Mouse (Mus musculus): ENCODE measurements around the gene Mybpc3.

DNA sequence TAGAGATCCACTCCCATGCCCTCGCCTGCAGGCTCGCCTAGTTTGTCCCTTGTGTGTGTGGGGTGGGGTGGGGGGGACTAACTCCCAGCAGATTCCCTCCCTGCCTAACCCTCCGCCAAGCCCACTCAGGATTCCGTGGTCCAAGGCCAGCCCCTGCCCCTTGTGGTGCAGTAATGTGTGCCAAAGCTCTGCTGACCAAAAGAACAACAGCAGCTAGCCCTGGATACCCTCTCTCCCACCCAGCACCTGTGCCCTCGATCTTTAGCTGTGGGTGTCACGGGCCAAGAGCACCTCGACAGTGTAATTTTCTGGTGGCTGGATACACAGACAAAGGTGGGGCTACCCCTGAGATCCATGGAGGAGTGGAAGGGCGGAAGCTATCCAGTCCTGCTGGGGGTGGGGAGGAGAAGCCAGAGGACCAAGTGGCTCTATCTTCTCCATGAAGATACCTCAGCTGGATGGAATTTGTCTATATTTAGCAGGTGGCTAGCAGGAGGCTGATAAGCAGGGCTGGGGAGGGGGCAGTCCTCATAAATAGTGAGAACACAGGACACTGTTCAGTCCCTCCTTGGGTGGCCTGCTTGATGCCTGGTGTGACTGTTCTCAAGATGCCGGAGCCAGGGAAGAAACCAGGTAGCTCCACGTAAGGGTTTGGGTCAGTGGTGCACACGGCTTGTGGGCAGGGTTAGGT lies at the start of gene Mybpc3:
- TF ChIP-seq CTCF (IDR thresholded peaks at IDR 0.05; ENCODE audit: insufficient read depth, low read length) = no peak
- no peak for TF ChIP-seq POLR2A (IDR thresholded peaks at IDR 0.05; ENCODE audit: borderline replicate concordance, extremely low read depth, low read depth, low read length)

Measured in lung, adult 2 months (tissue).